Mouse (Mus musculus) regulatory T cell (primary cell): Measurements from ENCODE around the gene Kcnk7.

Experiments used
- in situ Hi-C: fragments of 300-600 bp; cut with MboI, MseI; formaldehyde crosslinking; loops from one replicate; pipeline ENCODE4 v1.15.1; 2025; ENCODE audit warnings: high pct_unique_total_duplicates

Kcnk7 gene

GRCm38 (mm10) chr19:5689565-5690342 is 14.4 kb upstream of the Kcnk7 start:
- in situ Hi-C loops = no loop called here

DNA sequence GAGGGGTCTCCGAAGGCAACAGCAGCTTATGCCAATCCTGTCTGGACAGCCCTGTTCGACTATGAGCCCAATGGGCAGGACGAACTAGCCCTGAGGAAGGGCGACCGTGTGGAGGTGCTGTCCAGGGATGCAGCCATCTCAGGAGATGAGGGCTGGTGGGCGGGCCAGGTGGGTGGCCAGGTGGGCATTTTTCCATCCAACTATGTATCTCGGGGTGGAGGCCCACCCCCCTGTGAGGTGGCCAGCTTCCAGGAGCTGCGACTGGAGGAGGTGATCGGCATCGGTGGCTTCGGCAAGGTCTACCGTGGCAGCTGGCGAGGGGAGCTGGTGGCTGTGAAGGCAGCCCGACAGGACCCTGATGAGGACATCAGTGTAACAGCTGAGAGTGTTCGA is 13.8 kb upstream of the Kcnk7 start:
- in situ Hi-C loops = no loop called here

DNA sequence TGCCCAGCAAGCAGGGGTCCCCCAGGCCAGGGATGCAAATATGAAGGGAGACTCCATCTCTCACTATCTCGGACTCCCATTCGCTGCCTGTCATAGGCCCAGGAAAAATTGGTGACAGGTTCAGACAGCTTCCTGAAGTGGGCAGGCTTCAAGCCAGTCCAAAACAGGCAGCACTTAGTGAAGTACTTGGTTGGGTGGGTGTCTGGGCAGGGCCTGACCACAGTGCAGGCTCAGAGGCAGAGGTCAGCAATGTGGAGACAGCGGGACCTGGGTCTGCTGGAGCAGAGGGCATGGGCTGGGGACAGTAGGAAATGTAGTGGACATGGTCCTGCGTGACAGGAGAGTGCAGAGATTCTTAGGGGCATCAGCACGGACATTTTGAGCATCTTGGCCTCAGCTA is 12.6 kb upstream of the Kcnk7 start:
- in situ Hi-C loops = no loop called here

GRCm38 (mm10) chr19:5692086-5692912 is 11.9 kb upstream of the Kcnk7 start:
- in situ Hi-C loops = no loop called here

GRCm38 (mm10) chr19:5692913-5693396 is 11.2 kb upstream of the Kcnk7 start:
- in situ Hi-C loops = no loop called here

- in situ Hi-C loops = no loop called here
Measured at GRCm38 (mm10) chr19:5693801-5694200, 10.4 kb upstream of the Kcnk7 start.

- in situ Hi-C loops = no loop called here
Measured at GRCm38 (mm10) chr19:5695849-5696462, 8.2 kb upstream of the Kcnk7 start.

DNA sequence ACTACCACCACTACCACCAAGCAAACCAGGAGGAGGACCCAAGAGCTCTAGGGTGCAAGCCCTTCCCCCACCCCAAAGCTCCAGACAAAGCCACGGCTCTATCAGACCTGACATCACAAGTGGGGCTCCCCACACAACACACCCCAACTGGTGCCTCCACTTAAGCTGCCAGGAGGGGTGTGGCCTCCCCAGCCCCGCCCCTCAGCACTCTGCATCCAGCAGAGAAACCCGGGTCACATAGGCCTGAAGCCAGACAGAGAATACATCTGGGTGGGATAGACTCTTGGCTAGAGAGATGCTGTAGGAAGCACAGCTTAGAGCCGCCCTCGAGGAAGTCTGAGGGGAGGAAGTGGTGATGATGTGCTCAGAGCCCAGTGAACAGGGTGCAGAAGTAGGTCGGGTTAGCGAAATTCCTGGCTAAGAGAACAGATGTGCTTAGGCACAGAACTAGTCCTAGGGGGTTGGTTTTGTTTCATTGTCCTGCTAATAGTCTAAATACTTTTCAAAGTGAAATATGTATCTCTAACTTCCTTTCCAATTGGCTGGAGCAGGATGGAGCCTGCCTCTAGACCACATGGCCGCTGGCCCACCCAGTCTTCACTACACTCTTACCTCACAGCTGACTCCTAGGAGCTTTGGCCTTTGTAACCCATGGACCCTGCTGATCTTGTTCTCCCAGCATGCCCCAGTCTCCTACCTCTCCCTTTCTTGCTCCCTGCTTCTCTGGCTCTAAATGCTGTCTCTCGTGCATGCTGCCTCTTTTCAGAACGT is 819 bp downstream of the Kcnk7 start:
- in situ Hi-C loops = loop anchor here (5.0 kb wide), 1 partner anchor 37 kb away; the partner anchor contains the start of gene Ltbp3

DNA sequence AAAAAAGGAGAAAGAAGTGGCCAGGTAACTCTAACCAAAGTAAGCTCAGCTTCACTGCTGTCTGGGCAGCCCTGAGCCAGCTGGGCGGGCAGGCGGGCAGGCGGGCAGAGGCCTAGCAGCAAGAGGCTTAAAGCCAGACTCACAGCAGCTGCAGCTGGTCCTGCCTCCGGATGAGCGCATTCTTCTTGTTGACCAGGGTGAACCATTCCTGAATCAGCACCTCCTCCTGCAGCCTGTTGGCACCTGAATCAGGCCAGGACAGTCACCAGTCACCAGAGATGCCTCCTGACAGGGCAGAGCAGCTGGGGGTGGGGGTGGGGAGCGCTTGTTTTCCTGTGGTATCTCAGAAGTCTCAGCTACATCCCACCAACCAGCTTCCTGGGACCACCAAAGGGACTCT is 5.9 kb downstream of the Kcnk7 start:
- in situ Hi-C loops = no loop called here

DNA sequence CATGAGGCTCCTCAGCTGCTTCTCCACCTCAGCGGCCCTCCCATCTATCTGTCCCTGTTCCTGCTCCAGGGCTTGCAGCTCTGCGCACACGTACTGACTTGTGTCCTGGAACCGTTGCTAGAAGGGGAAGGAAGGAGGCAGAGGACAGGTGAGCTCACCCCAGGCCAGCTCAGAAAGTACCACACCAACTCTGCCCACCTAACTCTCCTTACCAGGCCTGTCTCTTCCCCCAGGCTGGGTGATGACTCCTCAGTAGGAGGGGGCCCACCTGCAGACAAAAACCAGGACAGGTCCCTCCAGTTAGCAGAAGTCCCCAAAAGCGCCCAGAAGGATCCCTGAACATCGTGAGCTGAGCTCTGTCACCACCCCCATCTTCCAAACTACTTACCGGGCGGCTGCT is 6.4 kb downstream of the Kcnk7 start:
- in situ Hi-C loops = no loop called here

GRCm38 (mm10) chr19:5711218-5711617 is 7.1 kb downstream of the Kcnk7 start:
- in situ Hi-C loops = no loop called here

DNA sequence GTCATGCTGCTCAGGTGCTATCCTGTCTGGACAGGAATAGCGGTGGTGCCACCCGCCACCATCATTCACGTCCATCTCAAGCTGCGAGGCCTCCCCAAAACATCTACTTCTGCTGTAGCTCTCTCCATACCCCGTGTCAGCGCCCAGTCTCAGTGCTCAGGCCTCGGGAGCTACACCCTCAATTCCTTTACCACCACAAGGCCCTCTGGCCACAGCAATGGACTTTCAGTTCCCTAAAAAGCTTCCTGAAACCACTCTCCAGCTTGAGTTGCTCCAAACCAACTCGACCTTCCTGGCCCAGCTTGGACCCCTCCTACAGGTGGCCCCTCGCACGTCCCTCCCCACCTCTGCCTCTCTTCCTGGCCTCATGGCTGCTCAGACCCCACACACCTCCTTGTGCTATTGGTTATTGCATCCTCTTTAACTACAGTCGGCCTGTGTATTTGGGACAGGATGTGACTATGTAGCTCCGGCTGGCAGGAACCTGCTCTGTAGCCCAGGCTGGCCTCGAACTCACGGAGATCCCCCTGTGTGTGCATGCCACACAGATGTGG is 7.8 kb downstream of the Kcnk7 start:
- in situ Hi-C loops = no loop called here

GRCm38 (mm10) chr19:5713255-5713654 is 9.1 kb downstream of the Kcnk7 start:
- in situ Hi-C loops = no loop called here

GRCm38 (mm10) chr19:5713730-5714129 is 9.6 kb downstream of the Kcnk7 start:
- in situ Hi-C loops = no loop called here

- in situ Hi-C loops = no loop called here
Measured at GRCm38 (mm10) chr19:5715793-5716688, 11.9 kb downstream of the Kcnk7 start.

DNA sequence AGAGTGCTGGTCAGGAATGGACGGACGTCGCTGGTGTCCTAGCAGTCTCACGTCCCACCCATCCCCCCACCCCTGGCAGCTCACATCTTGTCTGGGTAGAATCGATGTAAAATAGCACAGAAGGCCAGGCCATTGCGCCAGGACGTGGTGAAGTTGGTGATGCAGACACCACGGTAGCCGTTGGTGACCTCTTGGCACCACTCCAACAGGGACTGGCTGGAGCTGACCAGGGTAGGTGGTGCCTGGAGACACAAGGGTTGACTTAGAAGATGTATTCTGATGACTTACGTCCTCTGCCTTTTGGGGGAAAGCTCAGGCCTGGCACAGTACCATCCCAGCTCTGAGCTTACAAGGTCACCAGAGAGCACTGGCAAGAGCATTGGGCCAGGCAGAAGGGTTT is 12.8 kb downstream of the Kcnk7 start:
- in situ Hi-C loops = no loop called here

- in situ Hi-C loops = no loop called here
Measured at GRCm38 (mm10) chr19:5721233-5721632, 17.1 kb downstream of the Kcnk7 start.

- in situ Hi-C loops = no loop called here
Measured at GRCm38 (mm10) chr19:5722848-5723425, 18.8 kb downstream of the Kcnk7 start.

GRCm38 (mm10) chr19:5723934-5724548 is 19.9 kb downstream of the Kcnk7 start:
- in situ Hi-C loops = no loop called here
